Mouse (Mus musculus): ENCODE measurements around the gene Eef1akmt2.

The Eef1akmt2 gene

DNA sequence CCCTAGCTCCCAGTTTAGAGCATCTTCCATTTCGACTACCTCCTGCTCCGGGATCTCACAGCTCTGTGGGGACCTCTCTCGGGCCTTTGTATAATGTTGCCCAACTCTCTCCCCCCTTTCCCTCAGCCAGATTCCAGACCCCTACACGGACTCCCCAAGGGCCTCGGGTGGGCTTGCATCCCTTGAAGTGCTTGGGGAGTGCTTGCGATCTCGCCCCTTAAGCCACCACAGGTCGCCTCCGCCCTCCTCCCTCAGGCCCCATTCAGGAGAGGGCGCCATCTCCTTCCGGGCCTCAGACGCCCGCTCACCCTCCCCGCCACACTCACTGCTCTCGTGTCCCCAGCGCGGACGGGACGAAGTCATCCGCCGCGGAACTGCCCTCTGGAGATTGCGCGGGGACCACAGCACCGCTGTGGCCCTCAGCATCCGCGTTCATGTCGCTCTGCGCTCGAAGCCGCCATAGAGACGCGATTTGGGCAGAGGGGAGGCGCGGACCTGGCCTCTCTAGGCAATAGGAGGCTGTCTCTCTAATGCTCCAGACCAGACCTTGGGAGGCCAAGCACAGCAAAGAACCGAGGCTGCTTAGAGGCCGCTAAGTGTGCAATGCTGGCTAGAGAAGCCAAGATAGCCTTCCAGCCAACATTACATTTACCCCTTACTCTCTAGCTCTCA is at the start of gene Eef1akmt2:
Gene Eef1akmt2, minus strand, starts transcription at position 501 of the 672 bp plus-strand sequence.
- in situ Hi-C loops (cut with MboI), result no loop called here

DNA sequence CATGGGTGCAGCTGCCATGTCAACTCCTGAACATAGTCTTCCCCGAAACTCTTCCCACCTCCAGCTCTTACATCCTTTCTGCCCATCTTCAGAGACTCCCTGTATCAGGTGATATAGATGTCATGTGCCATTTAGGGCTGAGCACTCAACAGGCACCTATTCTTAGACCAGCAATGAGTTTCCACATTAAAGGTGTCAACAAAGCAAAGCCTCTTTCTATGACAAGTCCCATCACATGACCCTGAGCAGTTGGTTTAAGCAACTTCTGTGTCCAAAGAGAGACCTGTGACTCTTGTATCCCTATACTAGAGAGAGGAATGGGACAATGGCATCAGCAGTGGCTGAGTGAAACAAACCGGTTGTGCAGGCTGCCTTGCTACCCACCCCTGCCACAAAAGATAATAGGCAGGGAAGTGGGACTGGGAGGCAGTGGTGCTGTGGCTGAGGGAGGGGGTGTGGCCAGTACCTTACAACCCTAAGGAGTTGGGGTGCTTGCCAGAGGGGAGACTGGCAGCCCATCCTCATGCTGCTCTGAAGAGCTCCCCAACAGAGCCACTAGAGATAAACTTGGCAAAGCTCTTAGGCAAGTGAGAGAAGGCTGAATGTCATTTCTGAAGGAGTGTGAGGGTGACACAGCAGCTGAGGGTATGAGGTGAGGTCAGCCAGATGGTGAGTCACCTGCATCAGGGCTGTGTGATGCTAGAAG is 48.5 kb upstream of the Eef1akmt2 start:
- in situ Hi-C loops (cut with MboI), result no loop called here

DNA sequence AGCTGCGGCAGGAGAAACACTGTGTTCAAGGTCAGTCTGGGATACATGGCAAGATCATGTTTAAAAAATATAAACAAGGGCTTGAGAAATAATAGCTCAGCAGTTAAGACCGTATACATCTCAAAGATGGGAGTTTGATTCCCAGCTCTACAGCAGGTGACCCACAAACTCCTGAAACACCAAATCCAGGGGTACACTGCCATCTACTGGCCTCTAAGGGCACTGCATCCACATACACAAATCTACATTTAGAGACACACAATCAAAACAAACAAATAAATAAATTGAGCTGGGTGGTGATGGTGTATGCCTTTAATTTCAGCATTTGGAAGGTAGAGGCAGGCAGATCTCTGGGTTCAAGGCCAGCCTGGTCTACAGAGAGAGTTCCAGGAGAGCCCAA is 45.8 kb upstream of the Eef1akmt2 start:
- in situ Hi-C loops (cut with MboI), result loop anchor here (10.0 kb wide), 1 partner anchor 243 kb away; no protein-coding TSS in a partner anchor

DNA sequence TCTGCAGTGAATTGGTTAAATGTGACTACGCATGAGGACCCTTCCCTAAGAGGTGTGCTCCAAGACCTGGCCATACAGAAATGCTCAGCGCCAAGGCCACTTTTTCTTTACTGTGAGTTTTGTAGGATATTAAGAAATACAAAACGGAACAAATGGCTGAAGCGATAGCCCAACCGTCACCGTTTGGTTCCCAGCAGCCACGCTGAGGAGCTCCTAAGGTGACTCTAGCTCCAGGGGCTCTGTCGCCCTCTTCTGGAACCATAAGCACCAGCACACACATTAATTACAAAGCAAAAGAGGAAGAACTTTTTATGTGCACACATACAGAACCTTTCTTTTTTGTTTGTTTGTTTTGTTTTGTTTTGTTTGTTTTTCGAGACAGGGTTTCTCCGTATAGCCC is 44.8 kb upstream of the Eef1akmt2 start:
- in situ Hi-C loops (cut with MboI), result loop anchor here (10.0 kb wide), 1 partner anchor 242 kb away; no protein-coding TSS in a partner anchor

DNA sequence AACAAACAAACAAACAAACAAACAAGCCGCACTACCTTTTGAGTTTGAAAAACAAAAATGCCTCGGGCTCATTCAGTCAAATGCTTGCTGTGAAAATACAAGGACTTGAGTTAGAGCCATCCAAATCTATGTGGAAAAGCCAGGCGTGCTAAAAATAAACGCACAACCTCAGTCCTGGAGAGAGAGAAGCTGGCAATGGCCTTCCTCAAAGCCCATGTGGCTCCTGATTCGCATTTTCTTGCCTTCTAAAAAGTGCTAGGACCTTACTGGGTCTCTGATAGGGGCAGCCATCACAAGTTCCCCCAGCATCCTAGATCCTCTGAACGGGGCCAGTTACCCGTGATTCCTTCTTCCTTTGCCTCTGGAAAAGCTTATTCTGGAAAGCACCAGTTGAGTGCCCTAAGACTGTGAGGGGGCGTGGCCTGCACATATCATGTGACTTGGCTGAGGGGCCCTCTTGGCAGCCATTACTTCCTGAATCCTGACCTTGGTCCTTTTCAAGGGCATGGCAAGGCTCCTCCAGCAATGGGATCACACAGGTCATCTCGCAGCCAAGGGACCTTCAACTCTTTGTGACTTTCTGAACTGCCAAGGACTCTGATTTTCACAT is 43.8 kb upstream of the Eef1akmt2 start:
- in situ Hi-C loops (cut with MboI), result loop anchor here (10.0 kb wide), 1 partner anchor 242 kb away; no protein-coding TSS in a partner anchor

DNA sequence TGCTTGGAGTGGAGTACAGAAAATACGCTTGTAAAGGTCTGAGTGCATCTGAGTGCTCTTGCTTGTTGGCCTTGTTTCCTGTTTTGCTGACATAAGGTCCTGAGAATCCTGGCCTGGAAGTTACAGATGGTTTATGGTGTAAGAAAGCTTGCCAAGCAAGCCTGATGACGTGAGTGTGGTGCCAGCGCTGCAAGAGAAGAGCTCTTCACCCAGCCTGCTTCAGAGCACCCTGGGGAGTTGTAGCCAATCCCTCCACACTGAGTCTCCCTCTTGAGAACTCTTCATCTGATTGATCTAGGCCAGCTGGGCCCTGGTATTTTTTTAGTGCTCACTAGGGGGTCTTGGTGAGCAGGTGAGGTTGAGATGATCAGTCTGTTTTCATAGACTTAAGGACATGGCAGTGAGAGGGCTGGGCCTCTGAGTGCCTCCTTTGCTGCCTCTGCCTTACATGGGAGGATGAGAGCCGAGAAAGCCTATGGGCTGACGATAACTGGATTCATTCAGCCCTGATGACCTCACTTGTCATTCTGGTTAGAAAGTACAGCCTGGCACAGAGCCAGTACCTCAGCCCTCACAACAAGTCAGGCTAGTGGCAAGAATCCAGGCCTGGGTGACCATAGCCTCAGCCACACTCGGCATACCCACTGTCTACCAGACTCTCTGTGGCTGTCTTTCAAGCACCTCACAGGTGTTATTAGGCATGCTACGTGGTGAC is 42.5 kb upstream of the Eef1akmt2 start:
- in situ Hi-C loops (cut with MboI), result loop anchor here (10.0 kb wide), 1 partner anchor 240 kb away; no protein-coding TSS in a partner anchor

DNA sequence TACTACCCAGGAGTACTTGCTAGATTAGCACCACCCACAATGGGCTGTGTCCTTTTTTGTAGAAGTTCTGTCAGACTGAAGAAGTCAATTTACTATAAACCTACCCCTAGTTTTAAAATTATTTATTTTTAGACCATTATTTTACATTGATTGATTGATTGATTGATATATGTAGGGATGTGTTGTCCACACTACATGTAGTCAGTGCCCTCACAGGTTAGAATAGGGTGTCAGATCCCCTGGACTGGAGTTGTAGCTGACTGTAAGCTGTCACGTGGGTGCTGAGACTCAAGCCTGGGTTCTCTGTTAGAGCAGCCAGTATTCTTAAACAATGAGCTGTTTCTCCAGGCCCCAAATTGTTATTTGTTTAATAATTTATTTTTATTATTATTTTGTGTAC is 40.9 kb upstream of the Eef1akmt2 start:
- in situ Hi-C loops (cut with MboI), result loop anchor here (10.0 kb wide), 1 partner anchor 239 kb away; no protein-coding TSS in a partner anchor

DNA sequence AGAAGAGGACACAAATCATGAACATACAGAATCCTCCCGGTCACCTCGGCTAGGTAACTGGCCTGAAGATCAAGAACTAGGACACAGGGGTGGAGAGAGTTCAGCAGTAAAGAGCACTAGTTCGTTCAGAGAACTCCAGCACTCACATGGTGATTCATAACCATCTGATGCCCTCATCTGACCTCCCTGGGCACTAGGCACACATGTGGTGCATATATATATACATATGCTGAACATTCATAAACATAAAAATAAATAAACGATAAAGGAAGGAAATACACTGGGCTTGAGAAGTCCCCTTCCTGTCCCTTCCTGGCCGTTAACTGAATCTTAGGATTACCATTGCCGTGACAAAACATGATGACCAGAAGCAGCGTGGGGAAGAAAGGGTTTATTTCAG is 40.3 kb upstream of the Eef1akmt2 start:
- in situ Hi-C loops (cut with MboI), result loop anchor here (10.0 kb wide), 1 partner anchor 238 kb away; no protein-coding TSS in a partner anchor

DNA sequence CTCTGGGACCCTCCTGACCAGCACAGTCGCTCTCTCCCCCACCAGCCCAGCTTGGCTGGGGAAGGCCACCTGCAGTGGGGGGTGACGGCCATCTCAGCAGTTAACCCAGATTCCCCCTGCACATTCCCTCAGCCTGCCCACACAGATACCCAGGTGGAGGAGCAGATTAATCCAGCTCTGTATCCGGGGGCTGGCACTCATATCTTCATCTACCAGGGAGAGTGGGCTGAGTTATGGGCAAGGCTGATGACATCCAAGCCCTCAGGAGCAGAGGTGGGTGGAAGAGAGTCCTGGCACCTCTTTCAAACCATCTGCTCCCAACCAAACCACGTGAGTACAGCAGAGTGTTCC is 39.8 kb upstream of the Eef1akmt2 start:
- in situ Hi-C loops (cut with MboI), result loop anchor here (10.0 kb wide), 1 partner anchor 237 kb away; no protein-coding TSS in a partner anchor

DNA sequence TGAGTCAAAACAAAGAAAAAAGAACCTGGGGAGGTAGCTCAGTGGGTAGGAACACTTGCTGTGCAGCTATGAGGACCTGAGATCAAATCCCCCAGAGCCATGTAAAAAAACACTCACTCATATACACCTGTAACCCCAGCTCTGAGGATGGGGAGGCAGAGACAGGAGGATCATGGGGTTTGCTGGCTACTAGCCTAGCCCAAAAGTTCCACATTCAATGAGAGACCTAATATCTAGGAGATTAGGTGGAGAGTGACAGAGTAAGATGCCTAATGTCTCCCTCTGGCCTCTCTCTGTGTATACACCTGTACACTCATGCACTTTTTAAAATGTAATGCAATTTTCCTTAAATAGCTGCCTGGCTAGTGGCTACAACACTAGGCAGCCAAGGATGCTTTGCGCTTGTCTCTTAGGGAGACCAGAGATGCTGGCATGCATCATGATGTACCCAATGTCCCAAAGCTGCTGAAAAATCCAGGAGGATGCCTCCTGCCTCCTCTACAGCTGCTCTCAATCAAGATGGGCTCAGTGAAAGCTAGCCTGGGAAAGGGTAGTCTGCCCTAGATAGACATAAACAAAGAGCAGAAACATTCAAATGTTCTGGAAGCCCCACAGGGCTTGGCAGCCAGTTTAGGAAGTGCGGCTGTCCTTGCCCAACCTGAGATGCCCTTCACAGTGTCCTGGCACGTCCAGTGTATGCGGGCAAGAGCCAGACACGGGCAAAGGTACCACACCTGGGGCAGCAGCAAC is 39.3 kb upstream of the Eef1akmt2 start:
- in situ Hi-C loops (cut with MboI), result loop anchor here (10.0 kb wide), 1 partner anchor 237 kb away; no protein-coding TSS in a partner anchor

DNA sequence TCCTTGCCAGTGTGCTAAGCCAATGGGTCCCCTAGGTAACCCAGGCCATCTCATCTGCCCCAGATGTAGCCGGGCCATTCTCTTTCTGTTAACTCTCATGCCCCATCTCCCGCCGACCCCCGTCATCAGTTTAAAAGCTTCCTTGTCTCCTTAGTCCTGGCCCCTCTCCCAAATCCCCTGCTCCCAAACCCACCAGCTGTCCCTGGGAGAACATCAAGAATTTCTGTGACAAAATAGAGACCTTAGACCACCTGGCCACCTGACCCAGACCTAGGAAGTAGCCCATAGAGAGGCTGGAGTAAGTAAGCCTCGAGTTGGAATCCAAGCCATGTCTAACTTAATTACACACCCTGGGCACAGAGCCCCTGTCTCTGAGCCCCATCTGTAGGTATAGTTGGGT is 37.7 kb upstream of the Eef1akmt2 start:
- in situ Hi-C loops (cut with MboI), result loop anchor here (10.0 kb wide), 1 partner anchor 235 kb away; no protein-coding TSS in a partner anchor

DNA sequence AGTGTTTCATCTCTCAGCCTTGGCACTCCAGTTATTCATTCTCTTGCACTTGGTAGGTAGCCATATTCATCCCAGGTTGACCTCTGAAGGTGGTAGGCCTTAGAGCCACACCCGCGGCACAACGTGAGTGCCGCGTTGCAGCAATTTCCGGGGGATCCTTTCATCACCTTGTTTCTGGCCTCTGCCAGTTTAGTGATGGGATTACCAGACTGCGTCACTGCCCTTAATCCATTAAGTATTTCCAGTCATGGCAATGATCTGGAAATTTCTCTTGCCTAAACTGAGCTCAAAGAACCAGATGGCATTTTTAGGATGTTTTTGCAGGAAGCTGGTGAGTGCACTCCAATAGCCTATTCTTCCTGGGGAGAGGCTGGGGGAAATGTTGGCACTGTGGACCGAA is 37.2 kb upstream of the Eef1akmt2 start:
- in situ Hi-C loops (cut with MboI), result loop anchor here (10.0 kb wide), 1 partner anchor 235 kb away; no protein-coding TSS in a partner anchor

DNA sequence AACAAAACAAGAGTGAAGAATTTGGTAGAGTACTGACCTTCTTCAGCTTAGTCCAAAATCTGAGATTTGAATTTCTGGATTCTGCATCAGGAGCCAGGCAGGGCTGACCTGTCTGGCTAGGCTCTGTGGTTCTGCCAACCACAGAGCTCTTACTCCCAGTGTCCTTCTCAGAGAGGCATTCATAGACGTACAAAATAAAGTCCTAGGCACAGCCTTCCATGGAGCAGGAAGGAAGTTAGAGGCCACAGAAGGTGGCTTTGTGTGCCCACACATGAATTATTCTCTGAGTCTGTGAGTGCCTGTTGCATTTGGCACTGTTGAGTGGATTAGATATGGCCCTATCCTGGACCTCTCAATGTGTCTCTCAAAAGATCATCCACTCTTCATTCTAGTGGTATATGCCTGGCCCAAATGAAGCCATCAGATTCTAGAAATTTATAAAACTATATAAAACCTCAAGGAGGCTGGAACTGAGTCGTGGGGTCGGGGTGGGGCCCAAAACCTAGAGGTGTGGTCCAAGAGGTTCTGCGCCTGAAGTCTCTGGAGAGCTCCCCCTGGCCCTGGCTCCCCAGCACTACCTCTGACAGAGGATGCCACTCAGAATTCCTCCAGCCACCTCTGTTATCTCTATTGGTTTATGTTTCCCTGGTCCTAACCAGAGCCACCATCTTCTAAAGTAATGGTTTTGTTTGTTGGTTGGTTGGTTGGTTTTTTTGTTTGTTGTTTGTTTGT is 36.2 kb upstream of the Eef1akmt2 start:
- in situ Hi-C loops (cut with MboI), result no loop called here

DNA sequence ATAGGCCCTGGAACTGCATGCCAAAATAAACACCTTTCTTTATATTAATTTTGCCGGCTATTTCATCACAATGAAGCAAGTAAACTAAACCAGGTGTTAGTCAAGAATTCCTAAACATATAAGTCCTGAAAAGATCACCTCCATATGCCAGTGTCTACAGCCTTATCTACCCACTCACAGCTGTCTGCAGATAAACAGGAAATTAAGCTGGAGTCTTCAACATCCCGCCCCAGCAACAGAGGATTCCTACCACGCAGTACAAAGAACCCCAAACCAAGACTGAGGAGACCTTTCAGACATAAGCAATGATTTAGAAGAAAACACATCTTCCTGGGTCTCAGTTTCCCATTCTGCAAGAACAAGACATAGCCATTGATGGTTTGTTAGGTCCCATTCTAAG is 35.6 kb upstream of the Eef1akmt2 start:
- in situ Hi-C loops (cut with MboI), result no loop called here

DNA sequence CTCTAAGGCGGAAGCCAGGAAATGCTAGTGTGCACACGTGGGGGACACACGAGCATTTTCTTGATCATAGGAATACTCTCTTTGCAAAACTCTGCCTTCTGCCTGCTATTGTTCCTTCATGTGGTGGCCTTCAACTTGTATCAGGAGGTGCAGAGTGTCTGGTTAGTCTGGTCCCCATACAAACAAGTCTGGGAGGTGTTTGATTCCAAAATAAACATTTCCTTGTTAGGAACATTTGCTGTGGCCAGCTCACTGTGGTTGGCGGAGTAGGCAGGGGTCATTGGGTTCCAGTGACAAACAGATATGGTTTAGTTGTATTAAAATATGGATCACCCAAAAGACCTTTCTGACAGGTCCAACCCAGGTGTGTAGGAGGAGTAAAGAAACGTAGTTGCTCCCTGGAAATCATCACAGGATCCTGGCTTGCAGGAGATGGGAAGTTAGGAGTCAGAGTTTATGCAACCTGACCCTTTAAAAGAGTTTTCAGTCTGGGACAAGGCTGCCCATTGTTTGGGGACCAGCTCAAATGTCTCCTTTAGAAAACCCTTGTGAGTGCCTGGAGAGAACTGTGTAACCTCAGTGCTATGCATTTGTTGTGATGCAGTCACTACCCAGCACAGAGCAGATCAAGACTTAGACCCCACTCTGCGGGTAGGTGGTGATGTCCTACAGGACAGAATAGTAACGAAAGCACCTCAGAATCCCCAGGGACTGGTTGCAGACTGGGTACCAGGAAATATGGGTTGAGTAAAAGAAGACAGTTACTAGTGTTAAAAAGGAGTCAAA is 34.7 kb upstream of the Eef1akmt2 start:
- in situ Hi-C loops (cut with MboI), result no loop called here

DNA sequence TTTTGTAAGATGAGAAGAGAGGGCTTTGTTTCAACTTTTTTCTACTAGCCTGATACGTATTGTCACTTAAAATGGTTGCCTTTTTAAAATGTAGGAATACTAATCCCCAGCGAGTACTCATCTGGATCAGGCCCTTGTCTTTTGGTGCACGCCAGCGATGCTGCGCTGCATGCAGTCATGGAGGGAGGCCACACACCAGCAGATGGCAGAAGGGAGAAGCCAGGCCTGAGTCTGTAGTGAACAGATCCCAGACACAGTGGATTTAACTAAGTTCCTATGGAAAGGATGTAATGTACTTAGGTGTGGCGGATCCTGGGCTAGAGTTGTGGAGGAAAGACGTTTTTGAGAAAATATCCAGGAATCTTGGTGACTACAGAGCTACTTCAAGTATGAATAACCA is 31.6 kb upstream of the Eef1akmt2 start:
- in situ Hi-C loops (cut with MboI), result no loop called here

DNA sequence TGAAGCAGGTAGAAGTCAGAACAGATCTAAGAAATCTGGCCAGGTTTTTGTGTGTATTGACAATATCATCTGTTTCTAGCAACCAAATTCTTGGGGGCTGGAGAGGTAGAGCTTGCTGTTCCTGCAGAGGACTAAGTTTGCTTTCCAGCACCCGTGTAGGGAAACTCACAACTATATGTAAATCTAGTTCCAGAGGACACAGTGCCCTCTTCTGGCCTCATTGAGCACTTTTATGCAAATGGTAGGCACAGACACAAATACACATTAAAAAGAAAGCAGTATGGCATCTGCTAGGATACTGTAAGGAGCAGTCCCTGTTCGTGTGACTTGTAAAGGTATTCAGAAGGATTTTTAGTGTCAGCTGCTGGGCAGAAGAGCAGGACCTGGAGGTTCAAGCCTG is 29.9 kb upstream of the Eef1akmt2 start:
- in situ Hi-C loops (cut with MboI), result no loop called here

DNA sequence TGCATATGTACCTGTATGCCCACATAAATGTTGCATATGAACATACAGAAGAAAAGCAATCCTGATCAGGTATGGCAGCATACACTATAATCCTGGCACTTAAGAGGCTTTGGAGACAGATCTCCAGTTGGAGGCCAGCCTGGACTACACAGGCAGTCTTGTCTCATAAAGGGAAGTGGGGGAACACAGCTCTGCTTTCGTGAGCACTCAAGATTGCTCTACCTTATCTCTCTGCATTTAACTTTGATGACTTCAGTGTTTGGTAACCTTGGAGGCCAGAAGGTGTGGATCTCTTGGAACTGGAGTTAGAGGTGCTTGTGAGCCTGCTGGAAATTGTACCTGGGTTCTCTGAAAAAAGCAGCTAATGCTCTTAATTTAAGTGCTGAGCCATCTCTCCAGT is 27.8 kb upstream of the Eef1akmt2 start:
- in situ Hi-C loops (cut with MboI), result no loop called here

DNA sequence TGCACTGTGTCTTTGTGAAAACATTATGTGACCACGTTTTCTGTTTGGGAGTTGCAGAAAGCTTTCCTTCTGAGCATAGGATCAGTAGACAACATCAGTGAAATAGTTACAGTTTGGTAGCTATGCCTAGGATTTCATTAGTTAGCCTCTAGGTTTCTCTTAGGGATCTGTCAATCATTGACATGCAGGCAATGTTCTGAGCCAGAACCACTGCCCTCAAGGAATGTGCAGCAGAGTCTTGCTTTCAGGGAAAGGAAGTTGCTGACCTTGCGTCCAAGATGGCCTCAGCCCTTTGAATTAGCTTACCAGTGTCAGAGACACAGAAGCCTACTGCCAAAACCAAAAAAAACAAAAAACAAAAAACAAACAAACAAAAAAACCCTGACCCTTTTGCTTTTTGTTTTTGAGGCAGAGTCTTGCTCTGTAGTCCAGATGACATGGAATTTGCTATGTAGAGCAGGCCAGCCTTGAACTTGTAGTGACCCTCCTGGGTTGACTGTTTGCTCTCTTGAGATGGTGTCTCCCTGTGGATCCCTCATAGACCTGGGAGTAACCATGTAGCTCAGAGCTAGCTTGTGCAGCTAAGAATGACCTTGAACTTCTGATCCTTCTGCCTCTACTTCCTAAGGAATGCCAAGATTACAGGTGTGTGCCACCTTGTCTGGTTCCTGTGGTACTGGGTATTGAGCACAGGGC is 23.1 kb upstream of the Eef1akmt2 start:
- in situ Hi-C loops (cut with MboI), result no loop called here

All from mature B cell (primary cell).